Mouse (Mus musculus): ENCODE measurements around the gene Akain1.

DNA sequence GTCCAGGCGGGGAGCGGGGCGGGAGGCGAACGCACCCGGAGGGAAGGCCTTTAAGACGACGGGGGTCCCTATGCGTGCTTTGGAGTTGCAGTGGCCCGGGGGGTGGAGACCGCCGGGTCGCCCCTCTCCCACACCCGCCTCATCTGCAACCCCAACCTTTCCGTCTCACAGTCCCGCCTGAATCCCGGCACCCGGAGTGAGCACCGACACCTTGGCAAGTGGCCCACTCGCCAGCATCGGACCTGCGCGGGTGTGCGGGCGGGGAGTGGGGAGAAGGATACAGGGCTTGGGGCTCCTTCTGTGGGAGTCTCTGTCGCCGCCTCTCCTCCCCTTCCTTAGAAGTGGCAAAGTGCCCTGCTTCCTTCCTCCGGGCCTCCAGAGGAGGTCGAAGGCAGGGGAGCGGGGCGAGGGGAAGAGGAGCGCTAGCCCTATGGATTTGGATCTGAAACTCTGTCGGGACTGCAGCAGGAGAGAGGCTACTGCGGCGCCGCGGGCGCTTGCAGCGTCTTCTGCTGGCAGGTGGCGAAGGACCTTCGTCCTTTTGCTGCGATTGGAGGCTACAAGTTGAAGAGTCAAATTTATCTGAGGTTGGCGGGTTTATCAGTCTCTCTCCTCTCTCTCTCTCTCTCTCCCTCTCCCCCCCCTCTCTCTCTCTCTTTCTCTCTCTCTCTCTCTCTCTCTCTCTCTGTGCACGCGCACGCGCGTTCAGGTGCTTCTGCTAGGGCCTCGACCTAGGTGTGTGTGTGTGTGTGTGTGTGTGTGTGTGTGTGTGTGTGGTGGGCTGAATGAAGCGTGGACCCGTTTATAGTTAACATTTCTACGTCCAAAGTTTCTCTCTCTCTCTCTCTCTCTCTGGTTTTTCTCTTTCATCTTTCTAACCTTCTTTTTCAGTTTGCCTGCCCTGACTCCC is 700 bp downstream of the Akain1 start:
- TF ChIP-seq CTCF (IDR thresholded peaks at IDR 0.05), result no peak
- TF ChIP-seq EP300 (IDR thresholded peaks at IDR 0.05), result no peak
